Mouse (Mus musculus) left cerebral cortex, postnatal 25 days (tissue): ENCODE results near the gene Parvb. TPM values are rescaled to one million over a fixed set of nuclear protein-coding genes. Genes with fewer than 3 reads are reported as not detected.

Experiments used
- DNase-seq, 2 experiments: peaks; one replicate each; pipeline ENCODE4 v3.0.0; 2022; ENCODE audit warnings: low spot score in 2 of 2, mixed read lengths in 1 of 2
- intact Hi-C: fragments of 180-260 bp; cut with DNase I; formaldehyde crosslinking; loops from one replicate; pipeline ENCODE4 v1.15.1; 2025
- total RNA-seq, 2 experiments: library from RNA; stranded (reverse); gene quantifications; 2 replicates each; pipeline ENCODE4 v1.2.3; 2021

Parvb gene
- total RNA-seq, 2 experiments from 2014 or later, result 25.1 to 27.3 TPM

GRCm38 (mm10) chr15:84351342-84351741 lies 119.5 kb downstream of the Parvb start:
- no peak for DNase-seq
- intact Hi-C loops, result no loop called here

DNA sequence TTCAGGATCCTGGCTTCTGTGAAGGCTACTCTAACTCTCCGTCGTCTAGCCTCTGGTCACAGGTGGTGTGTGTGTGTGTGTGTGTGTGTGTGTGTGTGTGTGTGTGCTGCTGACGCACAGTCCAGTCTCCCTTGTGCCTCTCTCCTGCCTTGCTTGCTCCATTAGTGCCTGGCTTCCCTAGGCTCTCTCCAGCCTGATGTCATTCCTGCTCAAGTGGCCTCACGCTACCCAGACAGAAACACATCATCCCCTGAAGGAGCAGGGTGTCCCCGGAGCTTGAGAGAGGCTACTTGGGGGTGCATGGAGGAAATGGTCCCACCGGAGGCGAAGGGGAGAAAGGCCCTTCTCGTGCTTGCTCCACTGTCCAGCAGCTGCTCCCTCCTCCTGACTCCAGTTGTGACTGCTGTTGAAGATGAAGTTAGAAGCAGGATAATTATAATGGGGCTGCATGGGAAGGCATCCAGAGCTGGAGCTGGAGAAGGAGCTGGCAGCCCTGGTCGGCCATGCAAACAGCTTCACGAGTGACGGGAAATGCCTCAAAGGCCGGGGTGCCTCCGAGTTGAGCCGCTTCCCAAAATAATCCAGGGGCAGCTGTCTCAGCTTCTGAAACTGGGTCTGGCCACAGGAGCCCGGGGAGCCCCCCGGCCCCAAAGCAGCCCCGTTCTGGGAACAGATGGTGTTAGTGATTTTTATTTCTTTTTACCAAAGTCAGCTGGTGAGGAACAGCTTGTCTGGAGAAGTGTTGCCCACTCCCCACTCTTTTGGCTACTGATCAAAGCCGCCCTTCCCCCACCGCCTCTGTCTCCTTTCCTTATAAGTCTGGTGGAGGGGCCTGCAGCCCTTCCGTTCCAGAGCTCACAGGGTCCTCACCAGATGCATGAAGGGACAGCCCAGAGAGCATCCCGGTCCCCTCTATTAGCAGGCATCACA lies 120.3 kb downstream of the Parvb start:
- peak in 1 of 2 experiments; percentile 54 for DNase-seq
- intact Hi-C loops, result no loop called here

DNA sequence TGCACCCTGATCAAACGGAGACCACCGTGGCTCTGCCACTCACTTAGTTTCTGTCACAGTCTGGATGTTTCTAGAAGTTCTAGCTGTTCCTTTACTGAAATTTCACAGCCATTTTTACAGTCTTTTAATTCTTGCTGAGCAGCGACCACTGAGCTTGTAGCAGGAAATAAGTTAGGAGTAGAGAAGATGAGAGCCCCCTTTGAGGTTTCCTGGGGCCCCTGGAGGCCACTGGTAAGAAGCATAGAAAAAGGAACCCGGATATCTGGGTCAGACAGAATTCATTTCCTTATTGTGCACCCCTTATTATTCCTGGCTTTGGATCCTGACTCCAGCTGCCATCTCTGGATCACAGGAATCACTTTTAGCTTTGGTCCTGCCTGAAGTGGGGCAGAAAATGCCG lies 123.2 kb downstream of the Parvb start:
- intact Hi-C loops, result no loop called here
- DNase-seq, result no peak

DNA sequence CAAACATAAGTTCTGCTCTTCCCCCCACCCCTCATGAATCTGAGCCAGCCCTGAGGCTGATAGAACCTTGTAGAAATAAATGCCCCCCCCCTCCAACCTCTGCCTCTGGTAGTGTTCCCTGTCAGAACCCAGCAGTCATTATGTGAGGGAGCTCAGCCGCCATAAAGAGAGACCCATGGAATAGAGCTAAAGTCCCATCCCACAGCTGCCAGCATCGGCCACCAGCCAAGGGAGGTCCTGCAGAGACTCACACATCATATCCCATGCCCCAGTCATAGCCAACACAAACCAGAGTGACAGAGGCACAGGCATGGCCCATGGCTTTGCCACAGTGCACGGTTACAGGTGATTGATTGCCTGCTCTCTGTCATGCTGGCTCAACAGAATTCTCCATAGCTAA lies 132.9 kb downstream of the Parvb start:
- intact Hi-C loops, result no loop called here

More for the DNA sequence above, 132.9 kb downstream of the Parvb start:
- no peak for DNase-seq

Other genes starting within 250 kb of the Parvb start
- gene Efcab6, start 166.7 kb upstream of the Parvb start, total RNA-seq, result 10 to 100 TPM; 16.4 to 17.2 TPM
- gene Sult4a1, start 126.3 kb upstream of the Parvb start, total RNA-seq, result 100 to 1,000 TPM; 423 to 434 TPM
- gene Pnpla5, start 108.9 kb upstream of the Parvb start, total RNA-seq, result not detected
- 10 to 100 TPM; 10.1 to 10.3 TPM for gene Pnpla3, start 64.2 kb upstream of the Parvb start, total RNA-seq
- gene Samm50, start 39.8 kb upstream of the Parvb start, total RNA-seq, result 100 to 1,000 TPM; 100 to 102 TPM
- gene Parvg, start 92.0 kb downstream of the Parvb start, total RNA-seq, result 1 to 10 TPM; 4.6 to 6.3 TPM
- 10 to 100 TPM; 46.6 to 46.9 TPM for gene Shisal1, start 215.1 kb downstream of the Parvb start, total RNA-seq